Mouse (Mus musculus) right cerebral cortex, adult 2 months (tissue): Measurements from ENCODE around the gene Mpp2.
A peak's percentile ranks its signal among the peaks of the same experiment; 100 is the strongest.

Experiments
- DNase-seq, 2 experiments: peaks; one replicate each; pipeline ENCODE4 v3.0.0; 2021 to 2022; ENCODE audit warnings: low spot score in 2 of 2

Gene Mpp2

GRCm38 (mm10) chr11:102036336-102036735, 52.0 kb downstream of the Mpp2 start:
- DNase-seq, result no peak

- DNase-seq, result no peak
Observed at GRCm38 (mm10) chr11:102035456-102035960, 52.8 kb downstream of the Mpp2 start.

GRCm38 (mm10) chr11:102034887-102035286, 53.4 kb downstream of the Mpp2 start:
- DNase-seq, result no peak

GRCm38 (mm10) chr11:102033055-102033591, 55.2 kb downstream of the Mpp2 start:
- no peak for DNase-seq

GRCm38 (mm10) chr11:102031149-102031548, 57.2 kb downstream of the Mpp2 start:
- DNase-seq, result peak; percentile 53 to 56

GRCm38 (mm10) chr11:102029966-102030365, 58.3 kb downstream of the Mpp2 start:
- no peak for DNase-seq

GRCm38 (mm10) chr11:102029304-102029703, 59.0 kb downstream of the Mpp2 start:
- no peak for DNase-seq

- no peak for DNase-seq
Observed at GRCm38 (mm10) chr11:102028087-102028816, 60.1 kb downstream of the Mpp2 start, which contains the start of gene Mpp3. TSS of gene Mpp3 (minus strand) at chr11:102028461.

GRCm38 (mm10) chr11:102027361-102028017, 60.8 kb downstream of the Mpp2 start:
- DNase-seq, result no peak

- peak; percentile 56 to 60 for DNase-seq
Observed at GRCm38 (mm10) chr11:102026694-102027360, 61.5 kb downstream of the Mpp2 start.

GRCm38 (mm10) chr11:102025991-102026660, 62.2 kb downstream of the Mpp2 start:
- peak in 1 of 2 experiments; percentile 42 for DNase-seq

- DNase-seq, result no peak
Observed at GRCm38 (mm10) chr11:102025354-102025753, 63.0 kb downstream of the Mpp2 start.

- no peak for DNase-seq
Observed at GRCm38 (mm10) chr11:102024875-102025274, 63.4 kb downstream of the Mpp2 start.

- no peak for DNase-seq
Observed at GRCm38 (mm10) chr11:102024084-102024758, 64.1 kb downstream of the Mpp2 start.

- peak; percentile 60 to 64 for DNase-seq
Observed at GRCm38 (mm10) chr11:102023406-102023805, 64.9 kb downstream of the Mpp2 start.

- no peak for DNase-seq
Observed at GRCm38 (mm10) chr11:102021196-102021595, 67.1 kb downstream of the Mpp2 start.

- no peak for DNase-seq
Observed at GRCm38 (mm10) chr11:102019736-102020135, 68.6 kb downstream of the Mpp2 start.

GRCm38 (mm10) chr11:102016136-102016535, 72.2 kb downstream of the Mpp2 start:
- no peak for DNase-seq

- no peak for DNase-seq
Observed at GRCm38 (mm10) chr11:102015472-102015871, 72.8 kb downstream of the Mpp2 start.

GRCm38 (mm10) chr11:102013201-102013600, 75.1 kb downstream of the Mpp2 start:
- DNase-seq, result no peak

GRCm38 (mm10) chr11:102011510-102011909, 76.8 kb downstream of the Mpp2 start:
- DNase-seq, result no peak
